Mouse (Mus musculus) neural tube, embryonic 14.5 days (tissue): ENCODE data around the gene Ccdc87. TPM values are rescaled to one million over a fixed set of nuclear protein-coding genes. Genes with fewer than 3 reads are reported as not detected.

ENCODE experiments used
- ATAC-seq: fragments of 200-750 bp; cut with Nextera tagmentation; 2 replicates; pipeline ENCODE4 v1.8.0; 2017; ENCODE audit warnings: low read depth, mild to moderate bottlenecking, moderate TSS enrichment, moderate library complexity
- H3K27ac ChIP-seq: fragments of 300-500 bp; sonication (generic); 2 replicates; pipeline ENCODE4 v1.5.1; 2014; ENCODE audit warnings: low read depth, mild to moderate bottlenecking, control low read depth, low read length, moderate library complexity, mixed read lengths
- H3K27me3 ChIP-seq: fragments of 300-500 bp; sonication (generic); 2 replicates; pipeline ENCODE4 v1.6.1; 2014; ENCODE audit warnings: low read length; ENCODE audit not compliant: control insufficient read depth, insufficient read depth
- H3K36me3 ChIP-seq: fragments of 300-500 bp; sonication (generic); 2 replicates; pipeline ENCODE4 v1.6.1; 2014; ENCODE audit warnings: low read length, mixed read lengths; ENCODE audit not compliant: control insufficient read depth, insufficient read depth
- H3K4me1 ChIP-seq: fragments of 300-500 bp; sonication (generic); 2 replicates; pipeline ENCODE4 v1.6.1; 2014; ENCODE audit warnings: low read length; ENCODE audit not compliant: control insufficient read depth, insufficient read depth
- H3K4me2 ChIP-seq: fragments of 300-500 bp; sonication (generic); 2 replicates; pipeline ENCODE4 v1.6.1; 2014; ENCODE audit warnings: mild to moderate bottlenecking, low read depth, low read length, control low read depth
- H3K4me3 ChIP-seq: fragments of 300-500 bp; sonication (generic); 2 replicates; pipeline ENCODE4 v1.5.1; 2014; ENCODE audit warnings: low read depth, low read length, control low read depth, mixed read lengths
- H3K9ac ChIP-seq: fragments of 300-500 bp; sonication (generic); replicated peaks from 2 replicates; pipeline ENCODE4 v1.6.1; 2014; ENCODE audit warnings: low read depth, mild to moderate bottlenecking, control low read depth, low read length, mixed read lengths
- H3K9me3 ChIP-seq: fragments of 300-500 bp; sonication (generic); 2 replicates; pipeline ENCODE4 v1.6.1; 2016; ENCODE audit warnings: low read length; ENCODE audit not compliant: control insufficient read depth
- WGBS: fragments of 180-500 bp; shearing (Covaris S2); extraction: QIAGEN DNeasy Blood & Tissue Kit; methylation state at CpG from one replicate; pipeline ENCODE4 v1.1.7; 2014; 5-methylcytosine and 5-hydroxymethylcytosine counted together
- polyA plus RNA-seq: library from polyadenylated mRNA; unstranded; fragments of >200 nt; fragmentation: Nextera tagmentation; extraction: Ambion mirVana; gene quantifications from 2 replicates; pipeline ENCODE4 v1.2.1, GENCODE M21; 2014

Gene Ccdc87
- 0.48 and 0.58 TPM in 2 replicates for polyA plus RNA-seq

GRCm38 (mm10) chr19:4839149-4839548 is at the start of gene Ccdc87, which contains the start of gene Ccs:
TSS of gene Ccdc87 (plus strand) at chr19:4839366.
TSS of gene Ccs (minus strand) at chr19:4839332.
- peak; percentile 99 for ATAC-seq
- no peak within 1 kb of the TSS for H3K27ac ChIP-seq
- H3K9me3 ChIP-seq, result no peaks in the 10 kb centered on the region
- no peaks in the 10 kb centered on the region for H3K36me3 ChIP-seq
- H3K9ac ChIP-seq, result peak within 1 kb of the TSS; percentile 63
- H3K4me2 ChIP-seq, result peak within 1 kb of the TSS; percentile 86
- peaks cover 7% of the 10 kb centered on the region for H3K4me1 ChIP-seq
- H3K27me3 ChIP-seq, result peaks cover 8% of the 10 kb centered on the region
- peak within 1 kb of the TSS; percentile 48 for H3K4me3 ChIP-seq
- WGBS, result 0% methylated on average over 25 of the region's 25 CpGs

DNA sequence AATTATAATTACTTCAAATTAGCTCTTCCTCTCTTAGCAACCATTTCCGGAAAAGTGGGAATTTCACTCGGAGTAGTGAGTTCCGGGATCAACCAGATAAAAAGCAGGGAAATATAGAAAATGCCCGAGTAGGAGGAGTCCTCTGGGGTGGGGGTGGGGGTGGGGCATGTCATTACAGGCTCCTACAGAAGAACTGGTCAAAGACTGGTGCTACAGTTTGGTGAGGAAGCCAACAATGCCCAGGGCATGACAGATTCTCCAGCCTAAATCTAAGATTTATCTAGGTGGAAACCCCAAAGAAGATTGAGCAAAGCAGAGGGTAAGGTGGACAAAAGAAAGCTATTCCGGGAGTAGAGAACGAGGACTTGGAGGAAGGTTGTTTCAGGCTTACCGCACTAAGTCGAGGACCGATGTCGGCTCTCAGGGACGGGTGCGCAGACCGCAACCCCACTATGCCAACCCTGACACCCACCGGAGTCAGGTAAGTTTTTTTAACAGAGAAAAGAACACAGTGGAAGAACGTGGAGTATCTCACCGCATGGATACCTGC is 45.8 kb upstream of the Ccdc87 start:
- no peaks in the 10 kb centered on the region for H3K27me3 ChIP-seq
- ATAC-seq, result peak; percentile 42; the same call in 1 of the 2 replicates
- no peaks in the 10 kb centered on the region for H3K9me3 ChIP-seq
- H3K27ac ChIP-seq, result peak overlapping the region; percentile 82
- H3K36me3 ChIP-seq, result peaks cover 16% of the 10 kb centered on the region
- peak overlapping the region; percentile 64 for H3K9ac ChIP-seq
- 2% methylated on average over 16 of the region's 16 CpGs for WGBS
- peaks cover 40% of the 10 kb centered on the region for H3K4me1 ChIP-seq
- H3K4me2 ChIP-seq, result peak overlapping the region; percentile 63
- H3K4me3 ChIP-seq, result peak overlapping the region; percentile 70

DNA sequence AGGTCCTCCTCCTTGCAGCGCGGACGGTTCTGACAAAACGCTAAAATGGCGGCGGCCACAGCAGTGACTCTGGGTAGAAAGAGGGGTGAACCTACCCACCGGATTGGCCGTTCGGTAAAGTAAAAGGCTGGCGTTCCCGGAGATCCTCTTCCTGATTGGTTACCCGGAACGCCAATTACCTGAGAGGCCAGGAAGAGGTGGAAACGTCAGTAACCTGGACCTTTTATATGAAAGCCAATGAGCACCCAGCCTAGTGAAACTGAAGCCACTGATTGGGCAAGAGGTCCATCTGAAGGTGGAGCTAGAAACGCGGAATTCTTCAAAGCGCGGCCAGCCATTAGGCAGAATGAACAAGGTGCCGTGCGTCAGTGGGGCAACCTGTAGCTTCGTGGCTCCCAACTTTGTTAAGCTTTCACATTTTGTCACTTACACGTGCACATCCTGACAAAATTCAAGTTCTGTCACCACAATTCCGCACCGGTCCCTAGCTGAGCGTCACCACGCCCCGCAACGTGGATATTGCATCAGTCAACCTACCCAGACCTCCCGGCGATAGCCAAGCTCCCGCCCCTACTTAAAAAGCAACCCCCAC is 45.2 kb upstream of the Ccdc87 start, which contains the start of gene Rbm4:
TSS of gene Rbm4 (minus strand) at position 71 of the 592 bp plus-strand sequence.
- peak within 1 kb of the TSS; percentile 63 for H3K4me2 ChIP-seq
- H3K36me3 ChIP-seq, result peaks cover 13% of the 10 kb centered on the region
- H3K27ac ChIP-seq, result peak within 1 kb of the TSS; percentile 82
- H3K4me1 ChIP-seq, result peaks cover 35% of the 10 kb centered on the region
- peak within 1 kb of the TSS; percentile 64 for H3K9ac ChIP-seq
- H3K4me3 ChIP-seq, result peak within 1 kb of the TSS; percentile 70
- under 1% methylated on average over 31 of the region's 31 CpGs for WGBS
- ATAC-seq, result peak; percentile 98
- no peaks in the 10 kb centered on the region for H3K27me3 ChIP-seq
- H3K9me3 ChIP-seq, result no peaks in the 10 kb centered on the region

- peaks cover 17% of the 10 kb centered on the region for H3K4me1 ChIP-seq
- no peak overlapping the region for H3K4me2 ChIP-seq
- H3K27ac ChIP-seq, result no peak overlapping the region
- no peak overlapping the region for H3K9ac ChIP-seq
- no peak for ATAC-seq
- no peaks in the 10 kb centered on the region for H3K9me3 ChIP-seq
- no peaks in the 10 kb centered on the region for H3K27me3 ChIP-seq
- 83% methylated on average over 1 of the region's 1 CpGs for WGBS
- peaks cover 17% of the 10 kb centered on the region for H3K36me3 ChIP-seq
- H3K4me3 ChIP-seq, result no peak overlapping the region
Observed at GRCm38 (mm10) chr19:4795929-4796328, 43.2 kb upstream of the Ccdc87 start.

GRCm38 (mm10) chr19:4797846-4798245 is 41.3 kb upstream of the Ccdc87 start:
- H3K27ac ChIP-seq, result no peak overlapping the region
- 98% methylated on average over 2 of the region's 2 CpGs for whole genome bisulfite sequencing
- no peak overlapping the region for H3K4me2 ChIP-seq
- peaks cover 26% of the 10 kb centered on the region for H3K36me3 ChIP-seq
- no peaks in the 10 kb centered on the region for H3K27me3 ChIP-seq
- no peak overlapping the region for H3K9ac ChIP-seq
- peaks cover 4% of the 10 kb centered on the region; the same call in 1 of the 2 replicates for H3K4me1 ChIP-seq
- no peak for ATAC-seq
- H3K4me3 ChIP-seq, result no peak overlapping the region
- H3K9me3 ChIP-seq, result no peaks in the 10 kb centered on the region

DNA sequence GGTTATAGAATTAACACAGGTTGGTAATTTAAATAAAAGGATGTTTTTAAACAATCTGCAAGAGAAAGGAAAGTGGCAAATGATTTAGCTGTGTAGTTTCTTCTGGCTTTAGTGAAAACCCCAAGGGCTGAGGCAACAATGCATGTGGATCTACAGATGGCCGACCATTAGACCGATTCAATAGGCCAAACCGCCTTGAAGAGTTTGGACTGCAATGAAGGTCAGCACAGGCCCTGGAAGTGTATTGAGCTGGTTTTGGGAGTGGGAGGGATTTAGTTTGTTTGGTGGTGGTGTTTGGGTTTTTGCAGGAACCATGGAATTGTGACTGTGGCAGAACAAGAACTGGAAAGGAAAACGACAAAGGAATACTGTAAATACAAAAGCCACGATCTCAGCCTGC is 40.1 kb upstream of the Ccdc87 start:
- Histone ChIP-seq H3K9me3 (no peaks in the 10 kb centered on the region), H3K9ac (no peak overlapping the region), H3K27ac (no peak overlapping the region), H3K27me3 (no peaks in the 10 kb centered on the region), H3K4me3 (no peak overlapping the region), H3K36me3 (peaks cover 31% of the 10 kb centered on the region), H3K4me1 (peaks cover 3% of the 10 kb centered on the region; the same call in 1 of the 2 replicates), H3K4me2 (no peak overlapping the region)
- no peak for ATAC-seq
- WGBS, result 94% methylated on average over 5 of the region's 5 CpGs

- 87% methylated on average over 7 of the region's 7 CpGs for WGBS
- H3K4me2 ChIP-seq, result no peak overlapping the region
- H3K4me3 ChIP-seq, result no peak overlapping the region
- no peaks in the 10 kb centered on the region for H3K4me1 ChIP-seq
- H3K9ac ChIP-seq, result no peak overlapping the region
- no peaks in the 10 kb centered on the region for H3K27me3 ChIP-seq
- no peaks in the 10 kb centered on the region for H3K9me3 ChIP-seq
- no peak overlapping the region for H3K27ac ChIP-seq
- ATAC-seq, result no peak
- peaks cover 31% of the 10 kb centered on the region for H3K36me3 ChIP-seq
Observed at GRCm38 (mm10) chr19:4802691-4803091, 36.5 kb upstream of the Ccdc87 start.

DNA sequence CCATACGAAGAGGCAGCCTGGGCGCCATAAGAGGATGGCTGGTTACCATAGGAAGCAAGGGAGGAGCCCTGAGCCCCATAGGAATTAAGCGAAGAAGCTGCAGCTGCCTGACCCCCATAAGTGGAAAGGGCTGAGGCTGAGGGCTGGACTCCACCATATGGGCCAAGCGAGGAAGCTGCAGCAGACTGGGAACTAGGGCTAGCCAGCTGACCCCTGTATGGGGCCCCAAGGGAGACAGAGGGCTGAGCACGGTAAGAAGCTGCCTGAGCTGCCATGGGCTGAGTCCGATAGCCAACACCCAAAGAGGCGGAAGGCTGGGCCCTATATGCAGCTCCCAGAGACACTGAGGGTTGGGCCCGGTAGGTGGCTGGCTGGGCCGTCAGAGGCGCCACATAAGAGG is 35.9 kb upstream of the Ccdc87 start:
- Histone ChIP-seq H3K9me3 (no peaks in the 10 kb centered on the region), H3K36me3 (peaks cover 31% of the 10 kb centered on the region), H3K4me1 (no peaks in the 10 kb centered on the region), H3K9ac (no peak overlapping the region), H3K27ac (no peak overlapping the region), H3K4me3 (no peak overlapping the region), H3K27me3 (no peaks in the 10 kb centered on the region), H3K4me2 (no peak overlapping the region)
- no peak for ATAC-seq
- WGBS, result 78% methylated on average over 9 of the region's 10 CpGs

DNA sequence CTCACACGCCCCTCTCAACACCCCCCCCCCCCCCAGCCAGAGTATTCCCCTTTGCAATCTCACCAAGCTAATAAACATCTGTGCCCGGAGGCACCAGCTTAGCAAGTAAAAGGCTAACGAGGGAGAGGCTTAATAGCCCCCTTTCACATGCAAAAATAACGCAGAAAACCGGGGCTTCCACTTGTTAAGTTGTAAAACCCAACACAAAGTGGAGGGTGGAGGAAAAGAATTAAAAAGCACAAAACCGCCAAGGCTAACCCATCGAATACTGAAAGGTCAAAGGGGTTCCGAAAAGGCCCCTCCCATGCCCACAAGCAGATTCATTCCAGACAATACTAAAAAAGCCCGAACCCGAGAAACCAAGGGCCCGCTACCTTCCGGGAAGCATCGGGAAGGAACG is 28.9 kb upstream of the Ccdc87 start:
- Histone ChIP-seq H3K27ac (no peak overlapping the region; the same call in 1 of the 2 replicates), H3K9me3 (no peaks in the 10 kb centered on the region), H3K4me2 (peak overlapping the region; percentile 95), H3K4me3 (peak overlapping the region; percentile 68), H3K36me3 (no peaks in the 10 kb centered on the region), H3K27me3 (no peaks in the 10 kb centered on the region), H3K9ac (peak overlapping the region; percentile 69), H3K4me1 (peaks cover 12% of the 10 kb centered on the region)
- ATAC-seq, result no peak
- WGBS, result under 1% methylated on average over 14 of the region's 14 CpGs
